Mouse (Mus musculus): ENCODE data around the gene Foxc1.

The Foxc1 gene

GRCm38 (mm10) chr13:31806428-31806832, at the start of gene Foxc1:
Foxc1 (plus strand) TSS chr13:31806633.
- in situ Hi-C loops (cut with MseI, MboI): loop anchor here in 1 of 2 experiments (10.0 kb wide), 1 partner anchor 148 kb away; no protein-coding TSS in a partner anchor

DNA sequence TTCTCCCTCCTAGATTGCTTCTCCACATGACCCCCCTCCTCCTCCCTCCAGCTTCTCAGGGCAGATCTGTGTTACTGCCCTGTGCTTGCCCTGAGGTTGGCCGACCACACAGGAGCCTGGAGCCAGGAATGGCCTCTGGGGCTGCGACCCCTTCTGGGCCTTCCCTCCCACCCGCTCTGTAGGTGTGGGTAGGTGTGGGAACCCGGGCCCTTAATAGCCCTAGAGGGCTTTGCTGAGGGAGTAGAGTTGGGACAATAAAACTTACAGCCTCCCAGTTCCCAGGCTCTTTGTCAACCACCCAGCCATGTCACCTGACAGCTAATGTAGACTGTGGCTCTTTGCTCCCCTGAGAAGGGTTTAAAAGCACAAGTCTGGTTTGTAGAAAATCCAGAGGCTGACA, 46.0 kb upstream of the Foxc1 start:
- in situ Hi-C loops (cut with MseI, MboI): no loop called here

DNA sequence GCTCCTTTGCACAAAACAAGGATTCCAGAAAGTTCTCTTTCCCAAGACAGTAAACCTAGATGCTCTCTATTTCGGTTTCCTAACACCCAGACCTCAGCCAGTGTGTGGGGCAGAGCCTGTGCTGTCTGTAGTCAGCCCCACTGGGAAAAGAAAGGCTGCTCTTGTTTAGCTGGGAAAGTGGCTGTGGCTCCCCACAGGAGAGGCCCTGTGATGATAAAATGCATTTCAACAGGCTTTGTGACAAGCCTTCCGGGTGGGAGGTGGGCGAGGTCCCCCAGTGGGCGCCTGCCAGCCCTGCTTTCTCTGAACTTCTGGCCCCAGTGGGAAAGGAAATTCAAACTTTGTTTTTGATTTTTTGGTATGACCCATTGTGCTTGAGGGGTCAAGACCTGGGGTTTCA, 45.4 kb upstream of the Foxc1 start:
- in situ Hi-C loops (cut with MseI, MboI): no loop called here

DNA sequence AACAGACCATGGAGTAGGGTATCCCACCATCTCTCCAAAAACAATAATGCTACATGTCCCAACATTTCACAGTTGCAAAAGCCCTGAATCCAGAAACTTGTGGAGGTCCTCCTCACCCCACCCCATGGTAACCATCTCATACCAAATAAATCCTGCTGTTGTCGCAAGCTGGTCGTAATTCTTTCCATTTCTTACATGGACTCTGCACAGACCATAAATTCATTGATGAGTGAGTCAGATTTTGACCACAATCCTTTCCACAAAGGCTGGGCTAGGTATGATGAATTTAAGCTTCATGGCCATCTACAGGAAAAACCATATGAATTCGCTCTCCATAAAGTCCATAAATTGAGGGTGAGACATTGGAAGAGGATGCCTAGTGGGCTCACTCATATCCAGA, 42.0 kb upstream of the Foxc1 start:
- in situ Hi-C loops (cut with MseI, MboI): no loop called here

DNA sequence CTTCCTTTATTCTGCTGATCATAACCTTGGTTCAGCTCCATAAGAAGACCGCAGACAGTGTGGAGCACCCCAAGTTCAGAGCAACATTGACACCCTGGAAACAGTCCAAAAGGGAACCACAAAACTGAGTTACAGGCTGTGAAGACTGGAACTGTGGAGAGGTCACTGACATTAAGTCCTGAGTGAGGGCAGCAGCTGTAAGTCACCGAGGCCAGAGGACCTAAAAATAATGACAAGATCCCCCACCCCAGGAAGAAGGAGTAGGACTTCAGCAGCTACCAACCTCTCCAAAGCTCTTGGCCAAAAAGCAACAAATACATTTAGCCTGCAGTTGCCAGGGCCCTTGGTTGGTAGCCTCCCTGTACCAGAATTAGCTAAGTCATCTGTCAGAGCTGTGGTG, 40.9 kb upstream of the Foxc1 start:
- in situ Hi-C loops (cut with MseI, MboI): no loop called here

DNA sequence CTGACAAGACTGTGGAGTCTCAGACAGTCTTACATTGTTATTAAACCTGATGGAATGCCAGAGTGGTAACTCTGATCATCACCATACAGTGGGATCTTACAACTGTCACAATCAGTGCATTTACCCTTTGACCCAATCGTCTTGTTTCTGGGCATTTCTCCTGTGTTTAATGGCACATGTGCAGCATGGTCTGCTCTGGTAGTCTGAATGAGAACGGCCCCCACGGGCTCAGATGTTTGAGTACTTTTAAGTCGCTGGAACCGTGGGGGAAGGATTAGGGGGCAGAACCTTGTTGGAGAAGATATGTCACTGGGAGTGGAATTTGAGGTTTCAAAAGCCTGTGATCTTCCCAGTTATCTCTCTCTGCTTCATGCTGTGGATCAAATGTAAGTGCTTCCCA, 33.6 kb upstream of the Foxc1 start:
- in situ Hi-C loops (cut with MseI, MboI): no loop called here

GRCm38 (mm10) chr13:31775762-31776161, 30.7 kb upstream of the Foxc1 start:
- in situ Hi-C loops (cut with MseI, MboI): loop anchor here in 1 of 2 experiments (25.0 kb wide), 2 partner anchors 512 to 637 kb away; no protein-coding TSS in a partner anchor

DNA sequence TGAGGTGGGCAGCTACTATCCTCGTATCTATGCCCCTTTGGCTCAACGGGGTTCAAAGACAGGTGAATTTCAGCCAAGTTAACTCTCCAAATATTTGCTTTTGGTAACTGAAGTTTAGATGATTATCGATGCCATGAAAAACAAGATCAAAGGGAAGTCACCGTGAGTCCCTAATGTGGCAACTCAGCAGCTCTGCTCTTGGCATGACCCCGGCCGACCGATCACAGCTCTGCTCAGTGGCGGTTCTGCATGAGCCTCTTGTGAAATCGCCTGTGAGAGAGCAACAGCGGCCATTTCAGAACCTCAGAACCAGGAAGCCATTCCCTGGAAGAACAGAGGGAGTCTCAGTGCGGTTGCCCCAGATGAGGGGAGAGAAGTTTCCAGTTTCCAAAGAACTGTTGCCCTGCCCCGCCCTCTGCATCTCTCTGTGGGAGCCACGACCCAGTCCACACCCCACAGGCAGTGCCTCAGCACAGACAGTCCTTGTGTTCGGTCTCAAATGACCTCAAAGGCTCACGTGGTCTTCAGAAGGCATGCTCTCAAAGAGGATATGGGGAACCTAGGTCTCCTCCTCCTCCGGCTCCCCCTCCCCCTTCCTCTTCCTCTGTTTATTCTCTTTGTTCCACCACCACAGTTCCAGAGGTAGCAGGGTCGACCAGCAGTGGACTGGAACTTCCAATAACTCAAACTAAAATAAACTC, 27.0 kb upstream of the Foxc1 start:
- in situ Hi-C loops (cut with MseI, MboI): loop anchor here in 1 of 2 experiments (25.0 kb wide), 2 partner anchors 508 to 633 kb away; no protein-coding TSS in a partner anchor

GRCm38 (mm10) chr13:31780299-31780698, 26.1 kb upstream of the Foxc1 start:
- in situ Hi-C loops (cut with MseI, MboI): loop anchor here in 1 of 2 experiments (25.0 kb wide), 2 partner anchors 507 to 632 kb away; no protein-coding TSS in a partner anchor

- in situ Hi-C loops (cut with MseI, MboI): loop anchor here in 1 of 2 experiments (25.0 kb wide), 2 partner anchors 505 to 630 kb away; no protein-coding TSS in a partner anchor
These were observed 24.4 kb upstream of the Foxc1 start for GRCm38 (mm10) chr13:31782063-31782462.

DNA sequence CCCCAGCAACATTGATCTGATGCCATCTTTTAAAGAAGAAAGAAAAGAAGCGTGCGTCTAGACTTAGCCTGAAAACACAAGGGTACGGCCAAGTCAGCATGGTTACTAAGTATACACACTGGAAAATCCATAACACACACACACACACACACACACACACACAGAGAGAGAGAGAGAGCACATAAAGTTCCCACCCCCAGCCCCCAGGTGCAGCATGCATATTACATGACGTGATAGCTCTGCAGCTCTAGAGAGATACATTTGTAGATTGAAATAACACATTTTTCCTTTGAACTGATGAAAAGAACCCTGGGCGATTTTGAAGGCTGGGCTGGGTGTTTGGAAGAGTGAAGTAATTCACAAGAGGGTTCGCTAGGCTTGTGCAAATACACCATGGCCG, 21.7 kb upstream of the Foxc1 start:
- in situ Hi-C loops (cut with MseI, MboI): loop anchor here in 1 of 2 experiments (25.0 kb wide), 2 partner anchors 503 to 628 kb away; no protein-coding TSS in a partner anchor

- in situ Hi-C loops (cut with MseI, MboI): loop anchor here (10.0 to 25.0 kb wide), 4 partner anchors 422 to 622 kb away; no protein-coding TSS in a partner anchor
These were observed 13.8 kb upstream of the Foxc1 start for GRCm38 (mm10) chr13:31792480-31793132.

- in situ Hi-C loops (cut with MseI, MboI): loop anchor here (10.0 to 25.0 kb wide), 4 partner anchors 422 to 622 kb away; no protein-coding TSS in a partner anchor
These were observed 13.3 kb upstream of the Foxc1 start for GRCm38 (mm10) chr13:31793163-31793562.

DNA sequence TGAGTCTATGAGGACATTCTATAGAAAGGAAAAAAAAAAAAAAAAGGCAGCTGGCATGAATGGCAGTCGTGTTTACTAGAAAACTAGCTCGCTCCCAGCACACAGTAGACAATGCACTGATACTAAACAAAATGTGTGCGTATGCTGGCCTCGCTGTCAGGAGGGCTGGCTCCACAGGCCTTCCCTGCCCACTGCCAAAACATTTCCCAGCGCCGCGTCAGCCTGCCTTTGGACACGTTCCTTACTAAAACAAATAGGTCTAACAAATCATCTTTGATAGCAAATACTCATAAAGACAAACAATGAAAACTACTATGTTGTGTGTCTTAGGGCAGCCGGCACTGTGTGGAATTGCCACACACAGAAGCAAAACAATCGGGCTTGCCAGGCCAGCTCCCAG, 9.1 kb upstream of the Foxc1 start:
- in situ Hi-C loops (cut with MseI, MboI): loop anchor here (5.0 to 25.0 kb wide), 5 partner anchors 417 to 617 kb away; no protein-coding TSS in a partner anchor

DNA sequence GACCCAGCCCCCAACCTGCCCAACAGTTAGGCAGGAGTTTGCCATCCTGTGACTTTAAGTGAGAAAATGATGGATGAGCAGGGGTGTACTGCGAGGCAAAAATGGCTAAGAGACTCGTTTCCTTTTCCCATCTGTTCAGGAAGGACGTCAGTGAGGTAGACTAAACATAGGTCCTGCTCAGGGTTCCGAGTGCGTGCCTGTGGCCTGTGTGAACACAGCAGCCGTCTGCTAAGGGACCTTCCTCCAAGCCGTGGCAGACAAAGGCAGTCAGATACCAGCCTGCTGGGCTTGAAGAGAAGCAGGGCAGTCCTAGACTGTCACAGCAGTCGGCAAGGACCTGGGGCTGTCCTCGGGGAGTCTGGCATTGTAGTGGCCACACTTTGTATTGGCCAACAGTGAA, 8.4 kb upstream of the Foxc1 start:
- in situ Hi-C loops (cut with MseI, MboI): loop anchor here (5.0 to 25.0 kb wide), 5 partner anchors 417 to 617 kb away; no protein-coding TSS in a partner anchor

DNA sequence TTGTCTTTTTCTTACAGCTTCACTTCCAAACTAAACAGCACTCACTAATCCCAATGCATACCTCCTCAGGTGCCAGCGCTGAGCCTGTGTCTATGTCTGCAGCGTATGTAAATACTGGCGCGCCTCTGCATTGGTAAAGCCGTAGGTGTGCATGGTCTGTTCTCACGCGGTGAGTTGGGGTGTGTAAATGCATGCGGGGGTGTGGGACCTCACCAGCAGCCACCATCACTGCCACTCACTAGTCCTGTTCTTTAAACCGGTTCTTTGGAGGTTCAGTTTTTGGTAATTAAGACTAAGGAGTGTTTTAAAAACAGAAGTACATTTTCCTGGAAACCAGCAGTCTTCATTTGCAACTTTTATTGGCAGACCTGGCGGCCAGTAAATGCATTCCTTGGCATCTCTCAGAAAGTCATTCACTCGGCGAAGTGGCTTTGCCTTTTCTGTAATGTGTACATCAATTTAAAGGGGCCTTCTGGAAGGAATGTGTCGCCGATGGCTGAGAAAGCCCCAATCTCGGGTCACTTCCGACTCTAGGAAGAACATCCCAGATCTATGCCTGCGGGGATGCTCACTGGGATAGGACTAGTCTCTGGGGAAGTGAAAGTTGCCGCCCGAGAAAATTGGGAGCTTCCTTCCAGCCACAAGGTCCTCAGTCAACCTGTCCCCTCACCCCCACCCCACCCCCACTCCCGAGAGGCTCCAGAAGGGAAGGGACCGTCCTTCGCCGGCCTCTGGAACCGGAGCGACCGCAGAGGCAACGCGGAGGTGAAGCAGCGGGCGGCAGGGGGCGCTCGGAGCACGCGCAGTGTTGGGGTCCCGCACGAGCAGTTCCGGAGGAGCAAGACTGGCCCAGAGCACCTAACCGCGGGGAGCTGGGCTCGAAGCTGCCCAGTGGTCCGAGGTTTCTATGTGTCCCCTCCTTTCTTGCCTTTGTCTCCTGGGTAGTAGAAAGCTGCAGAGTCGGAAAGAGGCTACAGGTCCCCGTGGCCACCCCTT, 5.6 kb upstream of the Foxc1 start:
- in situ Hi-C loops (cut with MseI, MboI): loop anchor here (5.0 to 10.0 kb wide), 2 partner anchors 154 to 156 kb away; no protein-coding TSS in a partner anchor

DNA sequence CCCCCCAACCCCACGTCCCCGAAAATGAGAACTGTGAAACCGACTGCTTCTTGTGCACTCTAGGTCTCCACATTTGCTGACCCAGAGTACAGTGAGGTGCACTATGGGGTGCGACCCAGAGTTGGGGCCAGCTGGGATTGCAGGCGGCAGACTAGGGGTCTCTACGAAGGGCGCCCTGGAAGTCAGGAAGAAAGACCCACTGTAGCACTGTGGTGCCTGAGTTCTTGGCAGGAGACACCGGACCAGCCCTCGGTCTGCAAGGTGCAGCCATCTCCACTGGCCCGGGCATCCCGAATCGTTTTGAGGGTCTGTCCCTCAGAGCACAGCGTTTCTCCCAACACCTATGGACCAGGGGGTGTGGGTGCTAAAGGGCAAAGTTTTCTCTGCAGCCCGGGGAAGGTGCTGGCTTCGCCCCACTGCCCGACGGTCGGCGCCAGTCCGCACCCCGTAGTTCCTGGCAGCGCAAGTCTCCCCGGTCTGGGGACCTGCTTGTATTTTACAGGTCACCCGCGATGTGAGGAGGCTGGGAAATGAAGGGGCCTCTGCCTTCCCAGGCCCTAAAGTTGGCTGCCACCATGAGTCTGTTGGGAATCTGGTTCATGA, 4.6 kb upstream of the Foxc1 start:
- in situ Hi-C loops (cut with MseI, MboI): loop anchor here (5.0 to 10.0 kb wide), 2 partner anchors 153 to 155 kb away; no protein-coding TSS in a partner anchor

- in situ Hi-C loops (cut with MseI, MboI): loop anchor here (5.0 to 10.0 kb wide), 2 partner anchors 152 to 155 kb away; no protein-coding TSS in a partner anchor
These were observed 4.0 kb upstream of the Foxc1 start for GRCm38 (mm10) chr13:31802447-31802846.

GRCm38 (mm10) chr13:31803166-31804093, 3.0 kb upstream of the Foxc1 start:
- in situ Hi-C loops (cut with MseI, MboI): loop anchor here (5.0 to 10.0 kb wide), 2 partner anchors 151 to 154 kb away; no protein-coding TSS in a partner anchor
